Mouse (Mus musculus) embryonic facial prominence, embryonic 15.5 days (tissue): Measurements from ENCODE around the gene Fndc3b. TPM values are rescaled to one million over a fixed set of nuclear protein-coding genes. Genes with fewer than 3 reads are reported as not detected.

Experiments
- ATAC-seq: fragments of 200-750 bp; cut with Nextera tagmentation; 2 replicates; pipeline ENCODE4 v1.8.0; 2017; ENCODE audit warnings: low read depth, moderate TSS enrichment; ENCODE audit not compliant: insufficient number of reproducible peaks, low FRiP score, low TSS enrichment
- H3K27ac ChIP-seq: fragments of 300-500 bp; sonication (generic); replicated peaks from 2 replicates; pipeline ENCODE4 v1.5.1; 2015; ENCODE audit warnings: mild to moderate bottlenecking, inconsistent platforms
- H3K27me3 ChIP-seq: fragments of 300-500 bp; sonication (generic); 2 replicates; pipeline ENCODE4 v1.6.1; 2015; ENCODE audit warnings: inconsistent platforms
- H3K36me3 ChIP-seq: fragments of 300-500 bp; sonication (generic); 2 replicates; pipeline ENCODE4 v1.6.1; 2015; ENCODE audit warnings: mild to moderate bottlenecking, inconsistent platforms
- H3K4me1 ChIP-seq: fragments of 300-500 bp; sonication (generic); 2 replicates; pipeline ENCODE4 v1.6.1; 2015; ENCODE audit warnings: inconsistent platforms
- H3K4me2 ChIP-seq: fragments of 300-500 bp; sonication (generic); replicated peaks from 2 replicates; pipeline ENCODE4 v1.6.1; 2015; ENCODE audit warnings: mild to moderate bottlenecking, inconsistent platforms
- H3K4me3 ChIP-seq: fragments of 300-500 bp; sonication (generic); replicated peaks from 2 replicates; pipeline ENCODE4 v1.5.1; 2015; ENCODE audit warnings: mild to moderate bottlenecking, inconsistent platforms
- H3K9ac ChIP-seq: fragments of 300-500 bp; sonication (generic); 2 replicates; pipeline ENCODE4 v1.6.1; 2015; ENCODE audit warnings: inconsistent platforms
- H3K9me3 ChIP-seq: fragments of 300-500 bp; sonication (generic); replicated peaks from 2 replicates; pipeline ENCODE4 v1.6.1; 2016; ENCODE audit warnings: inconsistent platforms
- WGBS: fragments of 180-500 bp; shearing (Covaris S2); methylation state at CpG from one replicate; pipeline ENCODE4 v1.1.7; 2015; 5-methylcytosine and 5-hydroxymethylcytosine counted together
- polyA plus RNA-seq: library from polyadenylated mRNA; unstranded; fragments of >200 nt; fragmentation: Nextera tagmentation; extraction: Ambion mirVana; gene quantifications from 2 replicates; pipeline ENCODE4 v1.2.1, GENCODE M21; 2015

Gene Fndc3b
- polyA plus RNA-seq, 1 experiment from 2014 or later = 31.8 TPM

- Histone ChIP-seq H3K27ac (no peak overlapping the region; the same call in 1 of the 2 replicates), H3K4me1 (0 out of 2 replicates have a peak, but pooled peaks cover 8% of the 10 kb centered on the region), H3K36me3 (0 out of 2 replicates have a peak, but pooled peaks cover 12% of the 10 kb centered on the region), H3K4me3 (no peak overlapping the region), H3K9me3 (no peaks in the 10 kb centered on the region), H3K27me3 (no peaks in the 10 kb centered on the region), H3K9ac (no peak overlapping the region), H3K4me2 (no peak overlapping the region)
- ATAC-seq = no peak; the same call in 1 of the 2 replicates
- WGBS = 76% methylated on average over 12 of the region's 12 CpGs
Measured at GRCm38 (mm10) chr3:27523176-27523936, 187.8 kb downstream of the Fndc3b start.

GRCm38 (mm10) chr3:27520391-27520790 lies 190.7 kb downstream of the Fndc3b start:
- Histone ChIP-seq H3K9me3 (no peaks in the 10 kb centered on the region), H3K27me3 (no peaks in the 10 kb centered on the region), H3K36me3 (0 out of 2 replicates have a peak, but pooled peaks cover 4% of the 10 kb centered on the region), H3K4me1 (0 out of 2 replicates have a peak, but pooled peaks cover 8% of the 10 kb centered on the region), H3K4me2 (no peak overlapping the region), H3K4me3 (no peak overlapping the region), H3K27ac (no peak overlapping the region), H3K9ac (no peak overlapping the region)
- whole genome bisulfite sequencing = 55% methylated on average over 6 of the region's 6 CpGs
- no peak for ATAC-seq

GRCm38 (mm10) chr3:27519481-27519880 lies 191.6 kb downstream of the Fndc3b start:
- H3K27ac ChIP-seq = no peak overlapping the region

GRCm38 (mm10) chr3:27518935-27519334 lies 192.2 kb downstream of the Fndc3b start:
- 0 out of 2 replicates have a peak, but pooled peaks cover 8% of the 10 kb centered on the region for H3K4me1 ChIP-seq
- WGBS = 90% methylated on average over 9 of the region's 9 CpGs
- no peaks in the 10 kb centered on the region for H3K27me3 ChIP-seq
- H3K27ac ChIP-seq = no peak overlapping the region
- H3K9me3 ChIP-seq = no peaks in the 10 kb centered on the region
- H3K4me2 ChIP-seq = no peak overlapping the region
- H3K4me3 ChIP-seq = no peak overlapping the region
- no peak for ATAC-seq
- 0 out of 2 replicates have a peak, but pooled peaks cover 4% of the 10 kb centered on the region for H3K36me3 ChIP-seq
- no peak overlapping the region for H3K9ac ChIP-seq

More at GRCm38 (mm10) chr3:27519481-27519880, 191.6 kb downstream of the Fndc3b start:
- H3K9ac ChIP-seq = no peak overlapping the region
- WGBS = 81% methylated on average over 6 of the region's 6 CpGs
- H3K27me3 ChIP-seq = no peaks in the 10 kb centered on the region
- ATAC-seq = no peak
- H3K4me2 ChIP-seq = no peak overlapping the region
- H3K9me3 ChIP-seq = no peaks in the 10 kb centered on the region
- H3K36me3 ChIP-seq = 0 out of 2 replicates have a peak, but pooled peaks cover 4% of the 10 kb centered on the region
- H3K4me3 ChIP-seq = no peak overlapping the region
- 0 out of 2 replicates have a peak, but pooled peaks cover 8% of the 10 kb centered on the region for H3K4me1 ChIP-seq

- Histone ChIP-seq H3K9ac (no peak overlapping the region), H3K36me3 (0 out of 2 replicates have a peak, but pooled peaks cover 4% of the 10 kb centered on the region), H3K4me3 (no peak overlapping the region), H3K4me2 (no peak overlapping the region), H3K4me1 (peaks cover 10% of the 10 kb centered on the region), H3K27ac (no peak overlapping the region), H3K9me3 (no peaks in the 10 kb centered on the region), H3K27me3 (no peaks in the 10 kb centered on the region)
- WGBS = 31% methylated on average over 5 of the region's 5 CpGs
- peak; percentile 19; the same call in 1 of the 2 replicates for ATAC-seq
Measured at GRCm38 (mm10) chr3:27516536-27516935, 194.6 kb downstream of the Fndc3b start.

GRCm38 (mm10) chr3:27511765-27512164 lies 199.3 kb downstream of the Fndc3b start:
- 54% methylated on average over 10 of the region's 10 CpGs for WGBS
- H3K4me2 ChIP-seq = no peak overlapping the region
- H3K9me3 ChIP-seq = no peaks in the 10 kb centered on the region
- H3K9ac ChIP-seq = no peak overlapping the region
- ATAC-seq = no peak
- no peak overlapping the region for H3K27ac ChIP-seq
- H3K27me3 ChIP-seq = no peaks in the 10 kb centered on the region
- no peak overlapping the region for H3K4me3 ChIP-seq
- H3K4me1 ChIP-seq = peaks cover 5% of the 10 kb centered on the region
- peaks cover 14% of the 10 kb centered on the region; the same call in 1 of the 2 replicates for H3K36me3 ChIP-seq

- Histone ChIP-seq H3K27me3 (no peaks in the 10 kb centered on the region), H3K4me1 (0 out of 2 replicates have a peak, but pooled peaks cover 3% of the 10 kb centered on the region), H3K27ac (no peak overlapping the region), H3K36me3 (peaks cover 40% of the 10 kb centered on the region), H3K9ac (no peak overlapping the region), H3K4me2 (no peak overlapping the region), H3K9me3 (no peaks in the 10 kb centered on the region), H3K4me3 (no peak overlapping the region)
- WGBS = 85% methylated on average over 3 of the region's 3 CpGs
- ATAC-seq = no peak
Measured at GRCm38 (mm10) chr3:27506886-27507285, 204.2 kb downstream of the Fndc3b start.

GRCm38 (mm10) chr3:27505582-27505981 lies 205.5 kb downstream of the Fndc3b start:
- WGBS = 83% methylated on average over 3 of the region's 3 CpGs
- no peaks in the 10 kb centered on the region for H3K27me3 ChIP-seq
- H3K9me3 ChIP-seq = no peaks in the 10 kb centered on the region
- H3K4me2 ChIP-seq = no peak overlapping the region
- H3K4me3 ChIP-seq = no peak overlapping the region
- peaks cover 52% of the 10 kb centered on the region for H3K36me3 ChIP-seq
- no peak overlapping the region for H3K27ac ChIP-seq
- 0 out of 2 replicates have a peak, but pooled peaks cover 3% of the 10 kb centered on the region for H3K4me1 ChIP-seq
- H3K9ac ChIP-seq = no peak overlapping the region
- no peak for ATAC-seq

- Histone ChIP-seq H3K9me3 (no peaks in the 10 kb centered on the region; the same call in 1 of the 2 replicates), H3K27ac (no peak overlapping the region), H3K4me1 (0 out of 2 replicates have a peak, but pooled peaks cover 3% of the 10 kb centered on the region), H3K4me3 (no peak overlapping the region), H3K4me2 (no peak overlapping the region), H3K27me3 (no peaks in the 10 kb centered on the region), H3K36me3 (peaks cover 69% of the 10 kb centered on the region), H3K9ac (no peak overlapping the region)
- ATAC-seq = no peak
- whole genome bisulfite sequencing = 80% methylated on average over 7 of the region's 7 CpGs
Measured at GRCm38 (mm10) chr3:27503279-27504038, 207.6 kb downstream of the Fndc3b start.

- Histone ChIP-seq H3K9ac (no peak overlapping the region), H3K27me3 (no peaks in the 10 kb centered on the region), H3K4me1 (no peaks in the 10 kb centered on the region), H3K27ac (no peak overlapping the region), H3K36me3 (peaks cover 60% of the 10 kb centered on the region), H3K4me2 (no peak overlapping the region), H3K9me3 (no peaks in the 10 kb centered on the region; the same call in 1 of the 2 replicates), H3K4me3 (no peak overlapping the region)
- WGBS = 85% methylated on average over 14 of the region's 14 CpGs
- no peak for ATAC-seq
Measured at GRCm38 (mm10) chr3:27495296-27496073, 215.6 kb downstream of the Fndc3b start.
